Comparison of ENCODE assay signal across 11 mouse cellular contexts in the genomic region with DNA sequence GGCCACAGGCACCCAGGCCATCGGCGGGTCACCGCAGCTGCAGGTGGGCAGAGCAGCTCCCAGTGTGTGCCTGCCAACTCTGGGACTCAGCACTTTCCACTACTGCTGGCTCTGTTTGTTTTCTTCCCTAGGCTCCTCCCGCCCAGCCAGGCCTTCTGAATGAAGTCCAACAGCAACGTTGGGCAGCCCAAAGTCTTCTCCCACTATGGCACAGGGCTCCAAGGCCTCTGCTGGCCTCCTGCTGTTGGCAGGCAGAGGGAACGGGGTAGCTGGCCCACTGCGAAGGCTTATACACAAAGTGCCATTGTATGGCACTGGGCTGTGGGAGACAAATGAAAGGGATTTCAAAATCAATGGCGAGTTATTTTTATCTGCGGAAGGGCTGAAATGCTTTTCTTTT.
DNase-seq lines count a peak whose midpoint lies in the region; ATAC-seq lines count a peak whose summit lies in the region.
"Had no signal": no experiment of that assay in that cellular context is flagged by ENCODE, and none has a peak within 500 bp of the region (broad histone marks: within the 10 kb centered on the region; RNA-seq: fewer than 3 reads in every experiment).

No protein-coding gene starts in this region.

- H3K36me3 ChIP-seq in heart, embryonic 15.5 days = no peaks in the 10 kb centered on the region
- H3K36me3 ChIP-seq in heart, embryonic 12.5 days = no peaks in the 10 kb centered on the region
- no peaks in the 10 kb centered on the region for H3K36me3 ChIP-seq in intestine, embryonic 15.5 days
- H3K36me3 ChIP-seq: limb, embryonic 13.5 days had no signal

- 0 out of 2 replicates have a peak overlapping the region, but pooled peaks have one; percentile 12 for H3K27ac ChIP-seq in heart, embryonic 15.5 days
- no peak overlapping the region for H3K27ac ChIP-seq in heart, embryonic 12.5 days (ENCODE audit: poor library complexity, severe bottlenecking)
- no peak overlapping the region for H3K27ac ChIP-seq in intestine, embryonic 15.5 days
- H3K27ac ChIP-seq: forebrain, embryonic 13.5 days; limb, embryonic 13.5 days had no signal

- no peak overlapping the region for H3K4me3 ChIP-seq in heart, embryonic 15.5 days
- H3K4me3 ChIP-seq in heart, embryonic 12.5 days = no peak overlapping the region
- H3K4me3 ChIP-seq in intestine, embryonic 15.5 days (replicated peaks) = no peak overlapping the region
- H3K4me3 ChIP-seq: forebrain, embryonic 13.5 days; limb, embryonic 13.5 days had no signal

- H3K9me3 ChIP-seq in heart, embryonic 15.5 days (replicated peaks) = no peaks in the 10 kb centered on the region
- H3K9me3 ChIP-seq in heart, embryonic 12.5 days (replicated peaks) = no peaks in the 10 kb centered on the region
- H3K9me3 ChIP-seq in intestine, embryonic 15.5 days = no peaks in the 10 kb centered on the region
- H3K9me3 ChIP-seq: forebrain, embryonic 13.5 days; limb, embryonic 13.5 days had no signal

- peaks cover 12% of the 10 kb centered on the region for H3K4me1 ChIP-seq in heart, embryonic 15.5 days (replicated peaks)
- H3K4me1 ChIP-seq in heart, embryonic 12.5 days (replicated peaks) = peaks cover 20% of the 10 kb centered on the region
- no peaks in the 10 kb centered on the region for H3K4me1 ChIP-seq in intestine, embryonic 15.5 days (replicated peaks)
- H3K4me1 ChIP-seq: forebrain, embryonic 13.5 days; limb, embryonic 13.5 days had no signal

- 67% methylated on average over 9 of the region's 9 CpGs for WGBS in heart, embryonic 15.5 days
- 69% methylated on average over 9 of the region's 9 CpGs for WGBS in heart, embryonic 12.5 days
- 75% methylated on average over 9 of the region's 9 CpGs for WGBS in intestine, embryonic 15.5 days

- H3K4me2 ChIP-seq in heart, embryonic 15.5 days = no peak overlapping the region
- no peak overlapping the region for H3K4me2 ChIP-seq in heart, embryonic 12.5 days
- no peak overlapping the region for H3K4me2 ChIP-seq in intestine, embryonic 15.5 days (replicated peaks)
- H3K4me2 ChIP-seq: forebrain, embryonic 13.5 days; limb, embryonic 13.5 days had no signal

- ATAC-seq in heart, embryonic 15.5 days (replicated peaks; ENCODE audit: insufficient number of reproducible peaks, insufficient read depth, low FRiP score, low read depth) = 0 out of 2 replicates have a peak, but pooled peaks have one; percentile 29
- ATAC-seq in heart, embryonic 12.5 days (ENCODE audit: insufficient number of reproducible peaks, low FRiP score) = no peak
- no peak for ATAC-seq in intestine, embryonic 15.5 days
- ATAC-seq: forebrain, embryonic 13.5 days had no signal

- no peaks in the 10 kb centered on the region for H3K27me3 ChIP-seq in heart, embryonic 15.5 days
- no peaks in the 10 kb centered on the region; the same call in 1 of the 2 replicates for H3K27me3 ChIP-seq in heart, embryonic 12.5 days (replicated peaks)
- H3K27me3 ChIP-seq in intestine, embryonic 15.5 days (replicated peaks) = no peaks in the 10 kb centered on the region
- H3K27me3 ChIP-seq: forebrain, embryonic 13.5 days; limb, embryonic 13.5 days had no signal

- intact Hi-C loops in left cerebral cortex, postnatal 25 days (cut with DNase I) = loop anchor here (5.0 kb wide), 1 partner anchor 178 kb away; no protein-coding TSS in a partner anchor

- DNase-seq in adipocyte (ENCODE audit: low spot score) = peak; percentile 94
- peak; percentile 13 for DNase-seq in cerebellum, adult 9-10 months
- peak; percentile 20 to 54 for DNase-seq in left cerebral cortex, postnatal 25 days (ENCODE audit: low spot score in 2 of 2)
- DNase-seq in urinary bladder, adult 2 months (ENCODE audit: low spot score) = no peak
- DNase-seq: embryo, embryonic 11 days; kidney, adult 18-20 months had no signal

- H3K9ac ChIP-seq in heart, embryonic 15.5 days = no peak overlapping the region
- no peak overlapping the region for H3K9ac ChIP-seq in heart, embryonic 12.5 days
- no peak overlapping the region for H3K9ac ChIP-seq in intestine, embryonic 15.5 days
- H3K9ac ChIP-seq: forebrain, embryonic 13.5 days; limb, embryonic 13.5 days had no signal
